Mouse (Mus musculus) embryonic stem cell, embryonic (primary cell): Measurements from ENCODE around the gene Hist1h2ao.

Experiments used
- CTCF ChIA-PET, 4 experiments: fragments of 300-600 bp in 2 of 4; fragments of 350-600 bp in 2 of 4; sonication (Branson Sonifier 250); formaldehyde crosslinking; loops; one replicate each; lab custom pipeline; 2022; ENCODE audit warnings: inconsistent platforms in 2 of 4; lab: Charles Lee
- POLR2A ChIA-PET, 4 experiments: fragments of 300-600 bp in 2 of 4; fragments of 350-600 bp in 2 of 4; sonication (Branson Sonifier 250); formaldehyde crosslinking; loops; one replicate each; lab custom pipeline; 2022; ENCODE audit warnings: antibody characterized with exemption in 4 of 4, inconsistent platforms in 1 of 4; lab: Charles Lee

The Hist1h2ao gene

DNA sequence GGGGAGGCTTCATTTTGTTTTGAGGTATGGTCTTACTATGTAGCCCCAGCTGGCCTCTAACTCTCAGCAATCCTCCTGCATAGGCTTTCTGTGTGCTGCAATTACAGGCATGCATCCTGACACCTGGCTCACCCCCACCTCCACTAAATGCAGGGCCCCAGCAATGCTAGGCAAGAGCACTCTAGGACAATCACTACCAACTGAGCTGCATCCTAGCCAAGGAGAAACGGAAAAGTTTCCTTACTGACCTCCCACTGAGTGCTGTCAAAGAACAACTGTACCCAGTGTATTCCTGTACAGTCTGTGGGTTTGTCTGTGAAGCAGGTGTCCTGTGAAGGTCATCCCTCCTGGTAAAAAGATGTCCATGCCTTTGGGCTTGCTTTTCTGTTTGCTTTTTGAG, 40.4 kb downstream of the Hist1h2ao start:
- CTCF ChIA-PET, result interaction anchor here in 1 of 4 experiments (0.6 kb wide), 1 partner anchor 118 kb away, joined by 4 read pairs; no protein-coding TSS in a partner anchor
- POLR2A ChIA-PET, result interaction anchor here in 3 of 4 experiments (0.6 to 1.5 kb wide), 4 partner anchors 10 to 1550 kb away, joined by 3 to 5 read pairs (median 4); no protein-coding TSS in a partner anchor

DNA sequence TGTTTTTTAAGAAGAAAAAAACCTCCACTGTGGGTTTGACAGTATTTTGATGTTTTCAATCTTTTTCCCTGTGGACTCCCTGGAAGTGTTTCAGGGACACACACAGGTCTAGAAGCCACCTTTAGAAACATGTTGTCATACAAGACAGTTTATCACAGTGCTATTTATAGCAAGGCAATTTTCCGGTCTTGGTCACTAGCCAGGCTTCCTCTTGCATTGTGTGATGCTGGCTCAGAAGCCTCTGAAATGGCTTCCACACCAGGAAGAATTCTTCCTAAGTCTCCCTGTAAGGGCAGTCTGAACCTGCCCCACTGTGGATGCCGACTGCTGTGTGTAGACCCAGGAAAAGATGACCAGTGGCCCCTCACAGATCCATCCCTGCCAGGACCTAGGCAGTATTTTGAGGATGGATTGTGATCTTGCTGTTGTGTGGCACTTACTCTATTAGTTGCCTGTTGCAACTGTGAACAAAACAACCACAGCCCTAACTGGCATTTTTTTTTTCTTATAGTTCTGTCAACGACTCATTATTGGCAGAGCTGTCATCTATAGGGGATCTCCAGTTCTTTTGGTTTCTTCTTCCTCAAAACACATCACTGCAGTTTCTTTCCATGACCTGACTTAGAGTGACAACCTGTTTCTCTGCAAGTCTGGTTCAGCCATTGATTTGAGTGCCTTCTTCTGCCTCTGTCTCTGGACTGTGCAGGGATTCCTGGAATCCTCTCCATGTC, 42.1 kb downstream of the Hist1h2ao start:
- ChIA-PET CTCF (interaction anchor here in 1 of 4 experiments (0.6 kb wide), 1 partner anchor 170 kb away, joined by 9 read pairs; no protein-coding TSS in a partner anchor), POLR2A (interaction anchor here in 3 of 4 experiments (0.7 to 2.8 kb wide), 6 partner anchors 14 to 1549 kb away, joined by 3 to 14 read pairs (median 3); partner anchors contain the start of genes Hist1h2ag (in 1 of the 3), Hist1h2ah (in 1 of the 3), Hist1h2bj (in 1 of the 3) and Hist1h2bk (in 1 of the 3))

DNA sequence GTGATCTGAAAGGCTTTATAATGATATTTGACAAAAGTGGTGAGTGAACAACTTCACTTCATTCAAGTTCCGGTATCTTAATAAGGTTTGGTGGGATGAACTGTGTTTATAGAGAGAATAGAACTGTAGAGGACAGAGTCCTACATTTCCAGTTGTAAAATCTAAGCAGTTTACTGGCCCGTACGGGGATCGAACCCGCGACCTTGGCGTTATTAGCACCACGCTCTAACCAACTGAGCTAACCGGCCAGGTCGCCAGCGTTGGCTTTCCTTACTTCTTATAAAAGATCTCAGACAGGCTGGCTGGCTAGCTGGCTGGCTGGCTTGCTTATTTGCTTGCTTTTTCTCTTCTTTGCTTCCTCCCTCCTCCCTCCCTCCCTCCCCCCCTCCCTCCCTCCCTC, 44.9 kb downstream of the Hist1h2ao start:
- ChIA-PET CTCF (interaction anchor here in 3 of 4 experiments (0.9 to 1.5 kb wide), 4 partner anchors 26 to 1547 kb away, joined by 3 to 9 read pairs (median 4); no protein-coding TSS in a partner anchor), POLR2A (interaction anchor here in 3 of 4 experiments (0.7 to 3.9 kb wide), 20 partner anchors 9 to 1546 kb away, joined by 3 to 17 read pairs (median 4); partner anchors contain the start of genes Hist1h2ah (in 3 of the 3), Hist1h2bj (in 3 of the 3), Hist1h2ag (in 2 of the 3) and Hist1h2bk (in 2 of the 3))

DNA sequence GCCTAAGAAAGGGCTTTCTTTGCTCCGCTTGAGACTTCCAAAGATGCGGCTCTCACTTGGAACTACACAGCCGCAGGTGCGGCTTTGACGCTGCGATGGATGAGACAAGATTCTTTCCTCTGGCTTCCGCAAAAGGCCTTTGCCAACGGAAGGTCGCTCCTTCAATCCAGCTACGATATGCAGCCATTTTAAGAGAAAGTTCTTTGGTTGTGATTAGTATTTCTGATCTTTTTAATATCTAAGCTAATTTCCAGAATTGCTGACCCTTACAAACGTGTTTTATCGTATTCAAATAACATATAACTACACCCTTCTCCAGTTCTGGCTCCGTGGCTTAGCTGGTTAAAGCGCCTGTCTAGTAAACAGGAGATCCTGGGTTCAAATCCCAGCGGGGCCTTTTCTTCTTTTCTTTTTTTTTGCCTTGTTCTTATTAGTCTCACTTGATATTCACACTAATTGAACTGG, 45.5 kb downstream of the Hist1h2ao start:
- CTCF ChIA-PET, result interaction anchor here in 3 of 4 experiments (0.9 to 1.5 kb wide), 4 partner anchors 26 to 1546 kb away, joined by 3 to 9 read pairs (median 4); no protein-coding TSS in a partner anchor
- POLR2A ChIA-PET, result interaction anchor here in 3 of 4 experiments (0.7 to 3.9 kb wide), 22 partner anchors 9 to 1546 kb away, joined by 3 to 17 read pairs (median 4); partner anchors contain the start of genes Hist1h2ag (in 3 of the 3), Hist1h2bj (in 3 of the 3), Hist1h2ah (in 2 of the 3) and Hist1h2bk (in 1 of the 3)
